Mouse (Mus musculus): Measurements from ENCODE around the gene Tmem114.

GRCm38 (mm10) chr16:8420381-8420780, 4.6 kb downstream of the Tmem114 start:
- no peak for TF ChIP-seq CTCF (conservative IDR thresholded peaks at IDR 0.05; ENCODE audit: insufficient read depth, insufficient read length, low read depth, low read length)
- TF ChIP-seq POLR2A (IDR thresholded peaks at IDR 0.05; ENCODE audit: low read depth, low read length) = no peak

Data from kidney, adult 2 months (tissue).